Mouse (Mus musculus) mature B cell (primary cell): ENCODE data around the gene H2-K1.
"Not testable (repeated sequence)": the region's sequence is repeated elsewhere in the genome, so short reads cannot be mapped to it uniquely, and the experiment has no call there.

Experiments
- in situ Hi-C: fragments of 300-500 bp; cut with MboI; formaldehyde crosslinking; loops from 2 replicates; pipeline ENCODE4 v1.14.3; 2019

Gene H2-K1

GRCm38 (mm10) chr17:33954646-33955554 is 45.2 kb downstream of the H2-K1 start:
- in situ Hi-C loops, result no loop called here

- in situ Hi-C loops, result no loop called here
Observed at GRCm38 (mm10) chr17:33953961-33954565, 46.1 kb downstream of the H2-K1 start.

- in situ Hi-C loops, result no loop called here
Observed at GRCm38 (mm10) chr17:33953310-33953709, 46.8 kb downstream of the H2-K1 start.

- in situ Hi-C loops, result no loop called here
Observed at GRCm38 (mm10) chr17:33952879-33953278, 47.3 kb downstream of the H2-K1 start.

GRCm38 (mm10) chr17:33952015-33952414 is 48.1 kb downstream of the H2-K1 start:
- in situ Hi-C loops, result not testable (repeated sequence)

GRCm38 (mm10) chr17:33951021-33951946 is 48.9 kb downstream of the H2-K1 start, which contains the start of gene B3galt4:
Gene B3galt4, minus strand, starts transcription at chr17:33951488.
- in situ Hi-C loops, result no loop called here

GRCm38 (mm10) chr17:33950131-33950625 is 50.0 kb downstream of the H2-K1 start:
- in situ Hi-C loops, result no loop called here

- in situ Hi-C loops, result no loop called here
Observed at GRCm38 (mm10) chr17:33948905-33949537, 51.1 kb downstream of the H2-K1 start.

GRCm38 (mm10) chr17:33948090-33948904 is 51.9 kb downstream of the H2-K1 start:
- in situ Hi-C loops, result no loop called here

- in situ Hi-C loops, result no loop called here
Observed at GRCm38 (mm10) chr17:33947430-33948089, 52.6 kb downstream of the H2-K1 start.
